Mouse (Mus musculus): ENCODE data around the gene Naa10. TPM values are rescaled to one million over a fixed set of nuclear protein-coding genes. Genes with fewer than 3 reads are reported as not detected.

Naa10 gene
- total RNA-seq (2015; ENCODE audit: low replicate concordance): 17.7 and 34.8 TPM in 2 replicates
- total RNA-seq (2017; ENCODE audit: low replicate concordance): 14.7 and 25.9 TPM in 2 replicates

- ATAC-seq (replicated peaks; ENCODE audit: low FRiP score, poor library complexity, severe bottlenecking): peak; percentile 99
These were observed at the start of gene Naa10, which contains the start of gene Arhgap4 for GRCm38 (mm10) chrX:73921823-73922549. Naa10 (minus strand) TSS chrX:73921944. Arhgap4 (minus strand) TSS chrX:73921870.

GRCm38 (mm10) chrX:73970781-73971180, 49.0 kb upstream of the Naa10 start:
- peak; percentile 41 for ATAC-seq (replicated peaks; ENCODE audit: low FRiP score, poor library complexity, severe bottlenecking)

DNA sequence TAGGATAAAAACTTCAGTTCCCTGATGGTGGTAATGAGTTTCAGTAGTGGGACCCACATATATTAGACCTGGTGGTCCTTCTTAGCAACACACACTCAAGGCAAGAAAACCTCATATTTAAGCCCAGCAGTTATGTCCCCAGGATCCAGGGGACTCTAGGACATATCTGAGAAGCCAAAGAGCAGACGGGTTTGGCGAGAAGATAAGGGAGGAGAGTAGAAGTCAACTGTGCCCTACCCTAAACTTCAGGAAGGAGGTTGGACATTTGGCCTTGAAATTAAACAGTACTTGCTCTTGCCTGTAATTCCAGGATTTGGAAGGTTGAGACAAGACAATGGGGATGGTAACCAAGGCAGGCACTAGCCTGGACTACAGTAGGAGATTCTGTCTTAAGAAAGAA, 48.0 kb upstream of the Naa10 start:
- ATAC-seq (replicated peaks; ENCODE audit: low FRiP score, poor library complexity, severe bottlenecking): peak; percentile 48

DNA sequence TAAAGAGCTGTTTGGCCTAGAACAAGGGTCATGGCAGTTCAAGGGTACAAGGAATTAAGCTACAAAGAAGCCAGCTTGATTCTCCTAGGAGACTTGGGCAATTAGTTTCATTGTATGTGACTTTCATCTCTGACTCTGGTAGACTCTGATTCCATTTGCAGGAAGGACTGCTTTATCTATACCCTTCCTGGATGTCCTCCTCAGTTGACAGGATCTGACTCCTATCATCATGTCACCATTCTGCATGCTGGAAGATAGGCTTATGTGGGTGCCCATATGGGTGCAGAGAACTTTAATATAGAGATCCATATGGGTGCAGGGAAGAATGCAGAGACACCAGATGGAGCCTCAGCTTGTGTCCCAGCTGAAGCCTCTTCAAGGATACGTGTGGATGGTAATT, 47.4 kb upstream of the Naa10 start:
- 0 out of 2 replicates have a peak, but pooled peaks have one; percentile 6 for ATAC-seq (replicated peaks; ENCODE audit: low FRiP score, poor library complexity, severe bottlenecking)

- peak; percentile 60 for ATAC-seq (replicated peaks; ENCODE audit: low FRiP score, poor library complexity, severe bottlenecking)
These were observed 45.7 kb upstream of the Naa10 start for GRCm38 (mm10) chrX:73967177-73968075.

DNA sequence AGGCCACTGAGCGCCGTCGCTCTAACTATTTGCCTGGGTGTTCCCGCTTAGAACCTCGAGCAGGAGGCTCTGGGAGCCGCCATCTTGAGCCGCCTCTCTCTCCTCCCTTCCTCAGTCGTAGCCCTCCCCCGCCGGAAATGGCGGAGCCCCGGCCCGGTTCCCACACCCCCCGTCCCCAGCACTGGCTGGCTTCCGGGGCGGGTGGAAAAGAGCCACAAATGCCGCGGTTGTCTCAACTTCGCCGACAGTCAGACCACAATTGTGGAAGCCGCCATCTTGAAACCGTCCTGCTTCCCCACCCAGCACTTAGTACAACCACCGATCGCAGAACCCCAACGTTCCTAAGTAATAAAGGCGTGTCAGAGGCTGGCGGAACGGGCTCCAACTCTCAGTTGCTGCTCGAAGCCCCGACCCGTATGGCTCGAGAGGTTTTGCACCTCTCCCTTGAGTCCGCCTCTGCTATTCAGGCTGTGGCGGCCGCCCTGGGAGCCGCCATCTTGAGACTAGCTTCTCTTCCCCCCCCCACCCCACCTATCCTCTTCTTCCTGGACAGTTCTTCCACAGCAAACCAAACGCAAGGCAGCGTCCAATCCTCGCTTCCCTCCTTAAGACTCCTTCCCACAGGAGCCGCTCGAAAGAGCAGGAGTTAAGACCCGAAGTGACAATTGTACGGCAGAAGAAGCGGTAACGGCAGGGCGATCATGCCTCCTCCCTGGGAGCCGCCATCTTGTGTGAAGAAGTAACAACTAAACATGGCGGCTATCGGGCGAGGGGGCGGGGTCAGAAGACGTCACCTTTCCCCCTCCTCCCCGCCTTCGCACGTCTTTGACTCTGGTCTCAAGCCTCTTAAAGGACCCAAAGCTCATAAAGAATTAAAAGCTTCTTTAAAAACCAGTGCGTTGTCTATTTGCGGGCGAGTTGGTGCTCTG, 44.8 kb upstream of the Naa10 start, which contains the start of gene Hcfc1:
Hcfc1 (minus strand) TSS at position 110 of the 929 bp plus-strand sequence.
- peak; percentile 51 for ATAC-seq (replicated peaks; ENCODE audit: low FRiP score, poor library complexity, severe bottlenecking)

- ATAC-seq (replicated peaks; ENCODE audit: low FRiP score, poor library complexity, severe bottlenecking): no peak
These were observed 43.6 kb upstream of the Naa10 start for GRCm38 (mm10) chrX:73965307-73965706.

GRCm38 (mm10) chrX:73964363-73964762, 42.6 kb upstream of the Naa10 start:
- peak; percentile 44; the same call in 1 of the 2 replicates for ATAC-seq (replicated peaks; ENCODE audit: low FRiP score, poor library complexity, severe bottlenecking)

GRCm38 (mm10) chrX:73954988-73955387, 33.2 kb upstream of the Naa10 start:
- ATAC-seq (replicated peaks; ENCODE audit: low FRiP score, poor library complexity, severe bottlenecking): no peak

DNA sequence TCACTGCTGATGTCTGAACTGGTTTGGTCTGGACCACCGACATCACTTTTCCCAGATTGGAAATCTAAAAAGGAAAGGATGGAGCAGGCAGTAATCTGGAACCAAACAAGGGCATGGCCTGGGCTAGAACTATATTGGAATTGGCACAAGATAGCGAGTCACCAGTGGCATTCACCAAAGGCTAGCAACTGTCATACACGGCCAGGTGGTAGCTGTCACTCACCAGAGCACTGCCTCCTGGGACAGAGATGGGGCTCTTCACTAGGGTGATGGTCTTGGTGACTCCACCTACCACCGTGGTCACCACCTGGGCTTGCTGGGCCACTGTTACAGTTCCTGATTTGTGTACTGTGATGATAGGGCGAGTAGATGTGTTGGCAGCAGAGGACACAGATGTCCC, 30.9 kb upstream of the Naa10 start:
- no peak for ATAC-seq (replicated peaks; ENCODE audit: low FRiP score, poor library complexity, severe bottlenecking)

DNA sequence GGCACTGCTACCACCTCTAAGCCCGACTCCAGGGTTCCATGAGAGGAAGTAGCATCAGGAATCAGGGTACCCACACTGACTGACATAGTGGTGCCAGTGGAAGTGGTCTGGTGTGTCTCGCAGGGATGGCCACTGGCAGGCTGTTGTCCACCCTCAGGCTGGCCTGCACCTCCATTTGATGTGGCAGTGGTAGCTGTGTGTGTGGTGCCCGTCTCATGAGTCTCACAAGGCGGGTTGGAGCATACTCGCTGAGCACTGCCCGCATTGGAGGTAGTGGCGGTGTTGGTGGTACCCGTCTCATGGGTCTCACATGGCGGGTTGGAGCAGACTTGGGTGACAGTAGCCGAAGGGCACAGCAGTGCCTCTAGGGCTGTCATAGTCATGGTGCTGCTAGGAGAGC, 27.6 kb upstream of the Naa10 start:
- no peak for ATAC-seq (replicated peaks; ENCODE audit: low FRiP score, poor library complexity, severe bottlenecking)

- ATAC-seq (replicated peaks; ENCODE audit: low FRiP score, poor library complexity, severe bottlenecking): peak; percentile 65
These were observed 26.9 kb upstream of the Naa10 start for GRCm38 (mm10) chrX:73948647-73949046.

GRCm38 (mm10) chrX:73946896-73947295, 25.2 kb upstream of the Naa10 start:
- no peak for ATAC-seq (replicated peaks; ENCODE audit: low FRiP score, poor library complexity, severe bottlenecking)

DNA sequence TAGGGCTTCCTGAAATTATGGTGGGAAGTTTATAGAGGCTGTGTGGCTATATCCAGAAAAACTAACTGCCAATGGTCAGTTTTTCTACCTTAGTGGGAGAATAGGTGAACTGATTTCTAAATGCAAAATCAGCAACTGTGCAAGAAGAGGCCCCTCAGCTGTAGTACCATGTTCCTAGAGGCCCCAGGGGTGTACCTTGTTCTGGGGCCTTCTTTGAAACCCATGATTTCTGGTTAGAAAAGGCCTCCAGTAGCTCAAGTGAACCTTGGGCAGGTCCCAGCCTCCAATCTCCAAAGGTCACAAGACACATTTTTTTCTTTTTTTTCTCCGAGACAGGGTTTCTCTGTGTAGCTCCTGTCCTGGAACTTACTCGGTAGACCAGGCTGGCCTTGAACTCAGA, 20.6 kb upstream of the Naa10 start:
- no peak for ATAC-seq (replicated peaks; ENCODE audit: low FRiP score, poor library complexity, severe bottlenecking)

GRCm38 (mm10) chrX:73941860-73942259, 20.1 kb upstream of the Naa10 start:
- ATAC-seq (replicated peaks; ENCODE audit: low FRiP score, poor library complexity, severe bottlenecking): no peak

GRCm38 (mm10) chrX:73931871-73932270, 10.1 kb upstream of the Naa10 start:
- ATAC-seq (replicated peaks; ENCODE audit: low FRiP score, poor library complexity, severe bottlenecking): no peak

DNA sequence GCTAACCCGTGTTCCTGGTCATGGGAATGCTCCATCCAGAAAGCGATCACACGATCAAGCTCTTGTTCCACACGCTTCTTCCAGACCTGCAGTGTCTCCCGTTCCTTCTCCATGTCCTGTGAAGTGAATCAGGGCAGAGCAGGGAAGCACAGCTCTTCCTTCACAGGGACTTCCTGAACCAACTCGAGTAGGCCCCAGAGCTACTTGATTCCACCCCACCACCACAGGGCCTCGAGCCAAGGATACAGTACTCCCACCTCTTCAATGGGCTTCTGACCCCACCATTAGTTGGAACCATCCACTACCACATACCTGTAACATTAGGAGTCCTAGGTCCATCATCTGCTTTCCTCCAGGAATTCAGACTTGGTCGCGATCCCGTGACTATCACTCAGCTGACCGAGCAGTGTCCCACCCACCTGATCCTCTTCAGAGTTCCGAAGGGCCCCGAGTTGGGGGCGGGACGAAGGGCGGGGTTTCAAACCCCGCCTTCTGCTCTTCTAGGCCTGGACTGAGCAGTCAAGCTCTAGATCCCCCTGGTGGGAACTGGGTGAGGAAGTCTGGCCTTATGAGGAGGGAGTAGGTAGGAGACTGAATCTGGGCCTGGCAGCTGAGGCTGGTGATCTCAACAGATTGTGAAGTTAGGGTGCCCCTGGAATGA, 8.8 kb upstream of the Naa10 start, which contains the start of gene Renbp:
Renbp (minus strand) TSS at position 449 of the 661 bp plus-strand sequence.
- no peak; the same call in 1 of the 2 replicates for ATAC-seq (replicated peaks; ENCODE audit: low FRiP score, poor library complexity, severe bottlenecking)

GRCm38 (mm10) chrX:73922550-73922882, 772 bp upstream of the Naa10 start:
- ATAC-seq (replicated peaks; ENCODE audit: low FRiP score, poor library complexity, severe bottlenecking): no peak

DNA sequence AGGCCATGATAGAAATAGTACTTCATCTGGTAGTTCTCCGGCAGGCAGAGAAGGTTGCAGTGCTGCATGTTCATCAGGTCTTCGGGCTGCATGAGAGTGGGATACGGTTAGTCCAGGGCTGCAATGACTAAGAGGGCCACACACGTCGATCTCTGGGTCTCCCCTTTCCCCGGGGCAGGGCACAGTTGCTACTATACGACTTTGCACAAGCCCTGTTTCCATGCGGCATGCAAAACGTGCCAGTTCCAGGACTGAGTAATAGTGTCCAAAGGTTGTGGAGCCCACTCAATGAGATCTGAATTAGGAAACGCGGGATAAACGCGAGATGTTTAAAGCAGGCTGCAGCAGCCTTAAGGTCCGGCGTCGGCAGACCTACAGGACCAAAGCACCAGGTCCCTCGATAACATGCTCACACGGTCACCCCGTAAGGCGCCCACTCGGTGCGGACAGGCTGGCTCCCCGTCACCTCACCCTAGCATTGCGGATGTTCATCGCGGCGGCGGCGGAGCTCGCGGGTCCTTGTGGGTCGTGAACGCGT, 390 bp downstream of the Naa10 start:
- peak; percentile 10; the same call in 1 of the 2 replicates for ATAC-seq (replicated peaks; ENCODE audit: low FRiP score, poor library complexity, severe bottlenecking)

Data from erythroid progenitor cell, adult 5-6 weeks (primary cell).